Mouse (Mus musculus): ENCODE measurements around the gene Cfap43.
"Not testable (repeated sequence)": the region's sequence is repeated elsewhere in the genome, so short reads cannot be mapped to it uniquely, and the experiment has no call there.

Gene Cfap43

GRCm38 (mm10) chr19:47853951-47854795 is 64.9 kb downstream of the Cfap43 start:
- DNase-seq (ENCODE audit: low read depth, low spot score): peak; percentile 62

GRCm38 (mm10) chr19:47853053-47853452 is 66.0 kb downstream of the Cfap43 start:
- no peak for DNase-seq (ENCODE audit: low read depth, low spot score)

GRCm38 (mm10) chr19:47852131-47852530 is 67.0 kb downstream of the Cfap43 start:
- not testable (repeated sequence) for DNase-seq (ENCODE audit: low read depth, low spot score)

GRCm38 (mm10) chr19:47849735-47850134 is 69.4 kb downstream of the Cfap43 start:
- no peak for DNase-seq (ENCODE audit: low read depth, low spot score)

- not testable (repeated sequence) for DNase-seq (ENCODE audit: low read depth, low spot score)
Measured at GRCm38 (mm10) chr19:47841234-47841633, 77.9 kb downstream of the Cfap43 start.

GRCm38 (mm10) chr19:47837527-47837901 is 81.6 kb downstream of the Cfap43 start:
- DNase-seq (ENCODE audit: low read depth, low spot score): peak; percentile 36

- DNase-seq (ENCODE audit: low read depth, low spot score): peak; percentile 74
Measured at GRCm38 (mm10) chr19:47836701-47837526, 82.2 kb downstream of the Cfap43 start.

GRCm38 (mm10) chr19:47835776-47836175 is 83.3 kb downstream of the Cfap43 start:
- DNase-seq (ENCODE audit: low read depth, low spot score): no peak

GRCm38 (mm10) chr19:47834614-47835013 is 84.5 kb downstream of the Cfap43 start:
- DNase-seq (ENCODE audit: low read depth, low spot score): no peak

GRCm38 (mm10) chr19:47832316-47832715 is 86.8 kb downstream of the Cfap43 start:
- DNase-seq (ENCODE audit: low read depth, low spot score): no peak

- DNase-seq (ENCODE audit: low read depth, low spot score): peak; percentile 72
Measured at GRCm38 (mm10) chr19:47831111-47831510, 88.0 kb downstream of the Cfap43 start.

- no peak for DNase-seq (ENCODE audit: low read depth, low spot score)
Measured at GRCm38 (mm10) chr19:47829913-47830450, 89.1 kb downstream of the Cfap43 start.

GRCm38 (mm10) chr19:47824026-47824425 is 95.1 kb downstream of the Cfap43 start:
- no peak for DNase-seq (ENCODE audit: low read depth, low spot score)

GRCm38 (mm10) chr19:47822143-47822796 is 96.8 kb downstream of the Cfap43 start:
- peak; percentile 30 for DNase-seq (ENCODE audit: low read depth, low spot score)

GRCm38 (mm10) chr19:47821494-47821872 is 97.6 kb downstream of the Cfap43 start:
- no peak for DNase-seq (ENCODE audit: low read depth, low spot score)

- DNase-seq (ENCODE audit: low read depth, low spot score): peak; percentile 76
Measured at GRCm38 (mm10) chr19:47820832-47821493, 98.1 kb downstream of the Cfap43 start.

- DNase-seq (ENCODE audit: low read depth, low spot score): no peak
Measured at GRCm38 (mm10) chr19:47817692-47818091, 101.4 kb downstream of the Cfap43 start.

GRCm38 (mm10) chr19:47814721-47815120 is 104.4 kb downstream of the Cfap43 start:
- peak; percentile 42 for DNase-seq (ENCODE audit: low read depth, low spot score)

- DNase-seq (ENCODE audit: low read depth, low spot score): peak; percentile 47
Measured at GRCm38 (mm10) chr19:47812091-47812490, 107.0 kb downstream of the Cfap43 start.

- no peak for DNase-seq (ENCODE audit: low read depth, low spot score)
Measured at GRCm38 (mm10) chr19:47798583-47798982, 120.5 kb downstream of the Cfap43 start.

GRCm38 (mm10) chr19:47796699-47797098 is 122.4 kb downstream of the Cfap43 start:
- DNase-seq (ENCODE audit: low read depth, low spot score): no peak
